Mouse (Mus musculus) right cerebral cortex, adult 2 months (tissue): Measurements from ENCODE around the gene Mctp2.
"Not testable (repeated sequence)": the region's sequence is repeated elsewhere in the genome, so short reads cannot be mapped to it uniquely, and the experiment has no call there.

Source experiments
- DNase-seq, 2 experiments: peaks; one replicate each; pipeline ENCODE4 v3.0.0; 2021 to 2022; ENCODE audit warnings: low spot score in 2 of 2

Gene Mctp2

DNA sequence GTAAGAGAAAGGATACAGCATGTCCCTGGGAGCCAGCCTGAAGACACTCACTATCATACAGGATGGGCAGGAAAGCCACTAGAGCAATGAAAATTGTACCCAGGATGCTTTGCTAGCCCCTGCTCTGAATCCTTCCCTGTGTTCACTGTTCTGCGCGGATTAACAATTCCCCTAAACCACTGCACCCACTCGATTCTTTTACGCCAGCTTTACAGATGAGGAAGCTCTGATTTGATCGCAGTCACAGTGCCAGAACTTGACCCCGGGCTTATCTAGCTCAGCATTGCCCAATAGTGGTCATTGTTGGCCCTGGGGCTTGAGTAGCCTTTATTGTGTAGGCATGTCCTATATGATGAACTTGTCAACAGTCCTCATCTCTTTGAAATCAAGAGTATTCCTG, 34.9 kb downstream of the Mctp2 start:
- no peak for DNase-seq

DNA sequence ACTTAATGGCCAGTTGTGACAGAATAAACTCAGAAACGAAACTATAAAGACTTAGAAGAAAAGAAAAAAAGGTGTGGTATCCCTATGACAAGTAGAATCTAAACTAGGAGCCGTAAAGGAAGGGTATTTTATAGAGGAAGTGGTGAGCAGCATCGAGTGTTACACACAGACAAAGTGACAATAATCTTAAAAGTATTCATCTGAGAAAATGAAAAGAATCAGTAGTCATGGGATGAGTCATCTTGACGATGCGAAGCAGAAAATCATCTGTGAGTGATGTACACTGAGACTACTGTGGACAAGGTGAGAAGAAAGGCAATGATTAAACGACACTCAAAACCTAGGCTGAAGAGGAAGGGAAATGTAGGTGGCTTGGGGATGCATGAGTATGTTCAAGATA, 36.4 kb downstream of the Mctp2 start:
- no peak for DNase-seq

DNA sequence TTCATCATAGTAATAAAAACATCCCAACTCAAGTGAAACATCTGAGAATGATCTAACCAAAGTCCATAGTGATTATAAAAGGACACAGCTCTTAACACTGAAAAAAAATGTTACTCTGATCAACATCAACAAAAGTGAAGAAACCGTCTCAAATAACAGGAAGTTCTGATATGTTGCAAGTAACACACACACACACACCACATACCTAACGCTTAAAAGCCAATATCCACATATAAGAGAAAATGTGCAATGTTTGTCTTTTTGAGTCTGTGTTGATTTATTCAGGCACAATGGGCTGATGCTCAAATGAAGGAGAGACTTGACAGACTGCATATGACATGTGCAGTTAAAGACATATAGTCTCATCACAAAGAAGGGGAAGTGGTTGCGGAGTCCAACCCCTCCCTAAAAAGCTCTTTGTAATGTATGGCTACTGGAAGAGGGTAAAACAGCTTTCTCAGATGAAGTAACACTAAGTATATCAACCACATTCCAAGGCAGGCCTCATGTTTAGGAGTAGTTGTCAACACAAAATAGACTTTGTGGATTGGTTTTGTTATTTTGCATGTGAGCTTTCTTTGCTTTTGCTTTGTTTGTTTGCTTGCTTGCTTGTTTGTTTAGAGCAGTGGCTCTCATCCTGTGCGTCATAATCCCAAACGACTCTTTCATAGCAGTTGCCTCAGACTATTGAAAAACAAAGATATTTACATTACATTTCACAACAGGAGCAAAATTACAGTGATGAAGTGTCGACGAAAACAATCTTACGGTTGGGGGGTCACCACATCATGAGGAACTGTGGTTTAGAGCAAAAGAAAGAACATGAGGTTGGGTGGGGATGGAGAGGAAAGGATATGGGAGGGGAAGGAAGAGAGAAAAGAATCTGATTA, 45.4 kb downstream of the Mctp2 start:
- DNase-seq: no peak

DNA sequence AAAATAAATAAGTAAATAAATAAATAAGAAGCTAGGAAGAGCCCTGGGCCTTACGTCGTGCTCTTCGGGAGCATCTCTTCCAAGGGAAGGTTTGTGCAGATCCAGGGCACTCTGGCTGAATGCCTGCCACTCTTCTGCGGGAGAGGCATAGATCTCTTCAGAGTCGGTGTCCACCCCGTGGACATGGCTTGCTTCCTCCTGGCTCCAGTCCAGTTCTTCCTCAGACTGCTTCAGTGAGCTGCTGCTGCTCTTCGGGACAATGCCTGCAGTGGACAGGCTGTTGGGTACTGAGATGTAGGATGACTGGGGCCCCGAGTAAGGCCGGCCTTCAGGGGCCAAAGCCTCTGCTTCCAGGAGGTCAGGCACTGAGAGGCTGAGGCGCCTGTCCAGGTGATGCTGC, 47.4 kb downstream of the Mctp2 start:
- DNase-seq: no peak

DNA sequence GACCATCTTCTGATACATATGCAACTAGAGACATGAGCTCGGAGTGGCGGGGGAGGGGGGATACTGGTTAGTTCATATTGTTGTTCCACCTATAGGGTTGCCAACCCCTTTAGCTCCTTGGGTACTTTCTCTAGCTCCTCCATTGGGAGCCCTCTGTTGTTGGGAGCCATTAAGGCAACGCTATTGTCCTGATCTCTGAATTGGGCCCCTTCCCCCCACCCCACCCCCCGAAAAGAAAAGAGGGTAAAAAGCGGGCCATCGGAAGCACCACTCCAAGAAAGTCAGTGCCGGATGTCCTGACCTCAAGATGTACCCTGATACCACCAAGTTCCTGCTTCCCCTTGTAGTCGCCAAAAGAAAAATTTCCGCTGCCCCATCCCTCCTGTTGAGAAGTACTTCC, 56.1 kb downstream of the Mctp2 start:
- DNase-seq: not testable (repeated sequence)

DNA sequence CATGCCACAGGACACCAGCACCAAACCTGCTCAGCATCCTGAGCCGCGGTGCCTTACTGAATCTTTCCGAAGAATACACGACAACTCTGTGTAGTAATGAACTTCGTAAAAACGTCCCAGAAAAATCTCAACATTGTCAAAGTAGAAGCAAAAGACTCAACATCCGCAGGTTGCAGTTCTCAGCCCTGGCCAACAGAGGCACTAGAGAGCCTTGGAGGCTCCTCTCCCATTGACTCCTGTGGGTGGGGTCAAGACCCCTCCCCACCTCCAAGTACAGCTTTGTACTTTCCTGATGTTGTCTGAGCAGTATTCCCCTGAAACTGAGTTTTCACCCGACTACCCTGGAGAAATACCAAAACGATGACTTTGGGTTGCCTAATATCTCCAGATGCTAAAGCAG, 65.1 kb downstream of the Mctp2 start:
- DNase-seq: no peak

DNA sequence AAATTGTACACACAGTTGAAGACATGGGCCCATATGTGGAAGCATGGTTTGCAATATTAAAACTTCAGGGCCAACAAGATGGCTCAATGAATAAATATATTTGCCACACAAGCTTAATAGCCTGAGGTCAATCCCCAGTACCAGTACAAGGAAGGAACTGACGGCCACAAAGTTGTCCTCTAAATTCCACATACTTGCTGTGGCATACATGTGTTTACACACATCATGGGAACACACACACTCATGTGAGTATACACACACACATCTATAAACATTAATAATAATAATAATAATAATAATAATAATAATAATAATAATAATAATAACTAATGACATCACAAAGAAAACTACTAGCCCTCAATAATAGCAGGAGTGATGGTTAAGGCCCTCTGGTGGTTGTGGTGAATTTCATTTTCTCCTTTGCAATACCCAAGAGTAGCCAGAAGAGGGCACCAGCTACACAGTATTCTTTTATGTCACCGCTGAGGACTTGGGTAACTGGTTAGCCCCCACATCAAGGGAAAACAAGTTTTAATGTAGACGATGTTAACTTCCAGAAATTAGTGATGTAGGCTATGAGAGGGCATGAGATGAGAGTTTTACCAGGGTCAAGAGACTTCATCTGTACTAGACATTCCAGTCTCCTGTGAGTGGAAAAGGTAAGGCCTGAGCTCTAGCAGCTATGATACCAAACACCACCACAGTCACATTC, 66.5 kb downstream of the Mctp2 start:
- DNase-seq: peak; percentile 65 to 71

DNA sequence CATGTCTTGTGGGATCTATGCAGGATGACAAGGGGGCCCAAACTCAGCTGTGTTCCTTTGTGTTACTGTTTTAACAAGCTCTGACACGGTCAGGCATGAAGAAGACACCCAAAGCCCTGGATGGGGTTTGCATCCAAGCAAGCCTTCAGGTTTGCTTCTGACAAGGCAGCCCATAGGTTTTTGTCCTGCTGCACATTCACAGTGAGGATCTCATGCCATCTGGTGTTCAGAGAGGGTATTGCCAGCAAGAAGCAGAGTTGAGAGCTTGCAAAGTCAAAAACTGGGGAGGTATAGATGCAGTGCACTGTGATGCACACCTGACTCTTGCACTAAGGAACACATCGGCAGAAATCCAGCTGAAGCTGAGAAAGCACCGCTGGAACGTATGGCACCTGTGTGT, 67.8 kb downstream of the Mctp2 start:
- DNase-seq: peak; percentile 81 to 84

DNA sequence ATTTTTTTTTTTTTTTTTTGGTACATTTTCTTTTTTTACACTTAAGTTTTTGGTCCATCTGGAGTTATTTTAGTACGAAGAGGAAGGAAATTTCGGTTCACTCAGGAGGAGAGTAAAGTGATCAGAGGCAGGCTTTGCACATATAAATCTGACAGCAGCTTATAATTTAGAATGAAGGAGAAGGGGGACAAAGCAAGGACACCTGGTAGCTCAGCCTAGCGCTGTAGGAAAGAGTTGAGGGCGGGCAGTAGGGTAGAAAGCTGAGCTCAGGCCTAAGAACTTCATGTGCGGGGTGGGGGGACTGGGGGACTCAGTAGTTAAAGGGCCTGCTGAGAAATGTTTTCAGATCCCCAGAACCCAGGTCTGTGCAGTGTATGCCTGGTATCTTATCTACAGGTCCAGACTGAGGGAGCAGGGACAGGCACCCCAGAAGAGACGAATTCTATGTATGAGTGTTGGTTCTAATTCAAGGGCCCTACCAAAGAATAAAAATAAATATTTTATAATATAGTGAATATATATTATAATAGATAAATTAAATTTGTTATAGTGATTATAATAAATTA, 71.9 kb downstream of the Mctp2 start:
- DNase-seq: no peak

DNA sequence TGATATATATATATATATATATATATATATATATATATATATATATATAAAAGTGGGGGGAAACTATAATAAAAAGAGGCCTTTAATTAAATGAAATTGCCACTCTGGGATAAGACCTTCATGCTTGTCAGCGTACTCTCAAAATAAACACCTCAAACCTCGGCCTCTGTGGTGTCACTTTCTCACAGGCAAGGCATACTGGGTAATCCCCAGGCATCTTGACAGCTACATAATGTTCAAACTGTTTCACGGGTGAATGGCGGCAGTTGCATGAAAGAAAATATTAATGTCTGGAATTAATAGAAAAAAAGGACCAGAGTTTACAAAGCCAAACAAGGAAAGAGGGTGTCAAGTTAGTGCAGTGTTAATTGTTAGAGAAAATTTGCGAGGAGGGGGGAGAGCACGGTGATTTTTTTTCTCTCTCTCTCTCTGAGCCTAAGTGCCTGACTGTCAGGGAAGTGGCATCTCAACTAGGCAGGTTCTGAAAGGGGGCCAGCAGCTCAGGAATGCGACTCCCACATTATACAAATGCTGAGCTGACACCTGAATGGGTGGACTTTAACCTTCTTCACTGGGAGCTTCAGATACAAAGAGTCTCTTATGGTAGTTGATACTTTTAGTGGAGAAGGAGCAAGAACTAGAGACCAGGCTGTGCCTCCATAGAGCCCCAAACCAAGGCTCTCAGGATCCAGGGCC, 75.1 kb downstream of the Mctp2 start:
- DNase-seq: no peak

DNA sequence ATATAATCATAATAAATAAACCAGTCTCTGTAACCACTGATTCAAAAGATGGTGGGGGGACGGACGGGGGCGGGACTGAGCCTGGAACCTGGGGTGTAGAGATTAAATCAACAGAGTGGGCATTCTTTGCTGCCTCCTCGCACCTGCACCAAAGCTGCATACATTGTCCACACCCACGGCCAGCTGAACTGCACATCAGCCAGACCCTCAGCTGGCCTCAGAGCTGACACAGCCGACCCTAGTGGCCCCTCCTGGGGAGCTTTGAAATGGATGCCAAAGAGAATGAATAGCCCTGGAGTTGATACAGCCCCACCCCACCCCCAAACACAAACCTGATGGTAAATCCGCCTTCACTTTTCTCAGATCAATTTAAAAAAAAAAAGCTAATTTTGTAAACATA, 76.5 kb downstream of the Mctp2 start:
- DNase-seq: no peak

DNA sequence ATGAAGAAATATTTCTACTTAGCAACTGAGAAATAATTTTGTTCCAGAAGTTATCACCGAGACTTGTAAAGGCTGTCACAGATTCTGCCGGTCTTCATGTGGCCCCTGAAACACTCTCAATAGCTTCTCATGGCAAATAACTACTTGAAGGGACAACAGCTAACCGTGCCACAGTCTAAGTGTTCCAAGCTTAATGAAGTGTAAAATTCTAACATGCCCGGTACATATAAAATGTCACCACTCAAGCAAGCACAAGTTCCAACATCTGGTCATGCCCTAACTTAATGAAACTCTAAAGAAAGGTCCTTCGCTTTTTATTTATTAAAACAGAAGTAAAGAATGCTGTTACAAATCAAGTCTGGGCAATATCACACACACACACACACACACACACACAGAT, 82.8 kb downstream of the Mctp2 start:
- DNase-seq: no peak

DNA sequence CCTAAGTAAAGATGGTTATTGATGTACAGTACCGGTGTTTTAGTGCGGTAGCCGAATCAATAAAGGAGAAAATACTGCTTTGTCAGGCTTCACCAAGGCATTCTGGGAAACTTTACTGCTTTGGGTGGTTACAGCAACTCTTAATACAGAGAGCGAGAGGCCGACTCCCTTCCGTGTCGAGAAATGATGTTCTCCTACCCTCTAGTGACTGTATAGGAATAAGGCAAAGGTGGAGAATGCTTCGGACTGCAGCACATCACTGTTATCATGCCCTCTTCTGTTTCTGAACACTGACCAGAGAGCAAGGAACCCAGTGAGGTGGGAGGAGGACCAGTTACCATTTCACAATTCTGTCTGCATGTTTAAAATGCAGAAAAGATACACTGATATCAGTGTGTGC, 83.9 kb downstream of the Mctp2 start:
- no peak for DNase-seq

DNA sequence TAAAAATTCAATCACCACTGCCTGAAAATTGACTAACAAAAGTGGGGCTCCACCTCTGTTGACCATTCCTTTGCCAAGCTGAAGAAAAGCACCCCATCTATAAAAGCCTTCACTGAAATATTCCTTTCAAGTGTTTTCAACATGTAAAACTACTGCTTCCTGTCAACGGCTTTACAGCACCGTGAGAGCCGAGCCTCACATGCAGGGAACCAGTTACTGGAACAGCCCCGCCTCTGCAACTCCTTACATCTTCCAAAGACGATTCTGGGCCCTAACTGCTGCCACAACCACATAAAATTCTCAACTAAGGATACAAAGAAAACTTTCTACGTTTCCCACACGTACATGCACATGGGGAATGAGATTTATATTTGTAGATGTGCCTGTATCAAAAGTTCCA, 88.4 kb downstream of the Mctp2 start:
- DNase-seq: no peak

DNA sequence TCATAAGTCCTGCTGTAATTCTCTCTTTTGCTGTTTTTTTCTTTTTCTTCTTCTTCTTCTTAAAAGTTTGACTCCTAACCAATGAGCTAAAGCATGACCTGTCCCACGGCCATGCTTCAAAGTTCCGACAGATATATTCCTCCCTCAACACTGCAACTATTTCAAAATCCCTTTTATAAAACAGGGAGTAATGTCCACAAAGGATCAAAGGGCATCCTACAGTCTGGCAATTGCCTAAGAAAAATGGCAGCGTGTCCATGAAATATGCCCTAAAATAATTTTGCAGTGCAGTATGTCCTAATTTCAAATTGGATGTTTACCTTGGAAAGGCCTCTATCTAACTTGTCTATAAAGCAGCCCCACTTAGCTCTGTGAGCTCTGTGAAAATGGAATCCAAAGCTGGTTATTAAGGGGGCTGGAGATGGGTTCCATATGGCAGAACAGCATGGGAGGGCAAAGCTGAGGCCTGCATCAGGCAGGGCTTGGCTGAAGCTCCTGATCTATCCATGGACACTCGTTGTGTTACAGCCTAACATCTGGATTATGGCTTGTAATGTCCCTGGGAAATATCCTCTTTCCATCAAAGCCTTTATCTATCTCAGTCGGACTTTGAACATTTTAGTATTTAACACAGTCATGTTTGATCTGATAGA, 90.7 kb downstream of the Mctp2 start:
- no peak for DNase-seq

DNA sequence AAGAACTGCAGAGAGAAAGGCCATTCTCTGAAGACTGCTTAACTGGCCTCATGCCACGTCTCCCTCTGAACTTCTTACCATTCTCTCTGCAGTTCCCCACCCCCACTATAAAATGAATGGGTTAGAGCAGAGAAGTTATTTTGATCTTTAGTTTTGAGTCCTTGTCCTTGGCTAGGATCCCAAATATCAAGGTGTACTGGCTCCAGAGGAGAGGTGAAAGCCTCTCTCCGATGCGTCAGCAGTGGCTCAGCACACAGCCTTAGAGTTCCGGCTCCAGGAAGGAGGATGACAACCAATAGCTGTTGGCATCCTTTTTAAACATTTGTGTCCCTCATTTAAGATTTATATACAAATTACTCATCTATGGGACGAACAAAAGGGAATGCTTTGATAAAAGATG, 96.2 kb downstream of the Mctp2 start:
- no peak for DNase-seq

DNA sequence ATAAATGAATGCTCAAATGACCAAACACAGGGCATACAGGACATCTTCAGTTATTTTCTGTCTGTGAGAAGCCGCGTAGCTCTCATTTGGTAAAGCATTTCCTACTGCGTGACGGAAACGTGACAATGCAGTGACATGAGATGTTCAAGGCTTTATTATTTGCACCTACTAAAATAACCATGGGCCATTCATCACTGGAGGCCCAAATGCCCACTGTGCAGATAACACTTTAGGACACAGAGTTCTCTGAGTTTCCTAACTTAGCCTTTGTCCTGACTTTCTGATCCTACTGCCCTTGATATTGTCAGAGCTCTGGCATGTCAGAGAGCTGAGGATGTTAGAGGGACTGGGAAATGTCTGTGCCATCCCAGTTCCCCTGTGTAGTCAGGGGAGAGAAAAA, 97.1 kb downstream of the Mctp2 start:
- no peak for DNase-seq

DNA sequence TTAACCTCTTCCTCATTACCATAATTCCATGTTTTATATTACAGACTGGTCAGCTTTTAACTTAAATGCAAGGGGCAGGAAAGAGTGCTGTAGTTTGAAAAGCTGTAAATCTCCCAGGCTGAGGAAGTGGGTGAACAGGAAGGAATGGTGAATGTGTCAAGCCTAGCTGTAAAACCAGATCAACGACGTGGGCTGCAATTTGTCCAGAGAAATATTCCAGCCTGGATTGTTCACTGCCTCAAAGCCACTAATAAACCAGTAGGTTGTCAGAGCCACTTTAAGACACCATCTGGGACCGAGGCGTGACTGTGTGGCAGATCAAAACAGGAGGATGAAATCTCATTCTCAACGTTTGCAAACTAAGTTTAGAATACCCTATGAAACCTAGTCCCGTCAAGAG, 99.6 kb downstream of the Mctp2 start:
- DNase-seq: peak; percentile 33 to 34

DNA sequence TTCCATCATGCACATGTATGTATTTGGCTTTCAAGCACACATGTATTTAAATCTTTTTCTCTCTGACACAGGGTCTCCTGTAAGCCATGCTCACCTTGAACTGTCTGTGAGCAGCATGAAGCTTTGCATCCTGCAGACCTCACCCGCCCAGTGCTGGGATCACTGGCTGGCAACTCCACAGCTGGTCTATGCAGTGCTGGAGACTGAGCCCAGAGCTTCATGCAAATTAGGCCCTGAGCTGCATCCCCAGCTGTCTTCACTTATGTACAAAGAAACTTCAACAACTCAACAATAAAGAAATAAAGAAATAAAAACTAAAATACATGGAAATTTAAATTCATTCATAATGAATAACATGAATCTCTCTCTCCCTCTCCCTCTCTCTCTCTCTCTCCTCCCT, 110.7 kb downstream of the Mctp2 start:
- no peak for DNase-seq

DNA sequence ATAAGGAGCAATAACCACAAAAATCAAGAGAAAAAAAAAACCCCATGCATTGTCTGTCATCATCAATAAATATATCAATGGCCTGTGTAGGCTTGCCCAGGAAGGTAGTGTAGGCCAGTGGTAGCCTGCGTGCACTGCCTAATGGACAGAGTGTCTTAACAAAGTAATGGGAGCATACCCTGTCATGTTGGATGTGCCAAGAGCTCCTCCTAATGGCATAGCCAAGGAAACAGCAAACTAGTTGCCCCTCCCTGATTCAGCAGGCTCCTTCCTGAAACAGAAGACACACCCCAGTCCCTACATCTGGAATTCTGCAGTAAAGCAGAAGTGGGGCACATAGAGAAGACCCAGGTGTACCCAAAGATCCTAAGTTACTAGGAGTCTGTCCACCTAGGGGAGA, 113.1 kb downstream of the Mctp2 start:
- no peak for DNase-seq

DNA sequence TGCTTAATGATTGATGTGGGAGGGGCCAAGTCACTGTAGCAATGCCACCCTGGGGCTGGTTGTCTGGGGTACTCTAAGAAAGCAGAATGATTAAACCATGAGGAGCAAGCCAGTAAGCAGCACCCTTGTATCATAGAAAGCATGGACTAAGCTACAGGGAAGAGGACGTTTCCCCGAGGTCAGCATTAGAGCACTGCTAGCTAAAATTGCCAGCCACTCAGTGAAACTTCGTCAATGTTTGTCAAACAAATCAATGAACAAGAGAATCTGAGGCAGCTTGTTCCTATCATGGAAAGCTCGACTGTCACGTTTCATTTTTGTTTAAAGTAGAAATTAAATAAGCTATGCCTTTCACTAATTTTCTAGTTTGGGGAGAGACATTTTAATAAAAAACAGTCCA, 124.8 kb downstream of the Mctp2 start:
- DNase-seq: no peak

DNA sequence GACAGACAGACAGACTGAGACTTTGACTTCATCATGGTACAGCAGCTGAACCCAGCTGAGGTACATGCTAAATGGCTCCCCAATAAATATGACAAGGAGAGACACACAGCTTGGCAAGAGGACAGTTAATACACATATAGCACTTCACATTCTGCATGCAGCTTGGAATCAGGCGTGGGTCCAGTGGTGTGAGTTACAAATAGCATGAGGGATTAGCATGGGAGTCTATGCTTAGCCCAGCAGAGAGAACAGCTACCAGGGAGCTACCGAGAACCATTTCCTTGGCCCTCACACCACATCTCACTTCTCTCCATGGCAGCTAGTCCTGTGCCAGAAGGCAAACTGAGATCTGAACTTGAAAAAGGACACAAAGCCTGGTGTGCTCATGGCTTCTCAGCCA, 137.1 kb downstream of the Mctp2 start:
- no peak for DNase-seq
